Mouse (Mus musculus) lung, adult 18-20 months (tissue): ENCODE measurements around the gene Gm8267.
"Not testable (repeated sequence)": the region's sequence is repeated elsewhere in the genome, so short reads cannot be mapped to it uniquely, and the experiment has no call there.

Experiments used
- DNase-seq, 2 experiments: peaks; one replicate each; pipeline ENCODE4 v3.0.0; 2022; ENCODE audit warnings: mixed read lengths in 2 of 2

Gene Gm8267

GRCm38 (mm10) chr14:44750240-44750639, at the start of gene Gm8267:
Gene Gm8267 (minus strand): TSS chr14:44750340.
- no peak for DNase-seq

DNA sequence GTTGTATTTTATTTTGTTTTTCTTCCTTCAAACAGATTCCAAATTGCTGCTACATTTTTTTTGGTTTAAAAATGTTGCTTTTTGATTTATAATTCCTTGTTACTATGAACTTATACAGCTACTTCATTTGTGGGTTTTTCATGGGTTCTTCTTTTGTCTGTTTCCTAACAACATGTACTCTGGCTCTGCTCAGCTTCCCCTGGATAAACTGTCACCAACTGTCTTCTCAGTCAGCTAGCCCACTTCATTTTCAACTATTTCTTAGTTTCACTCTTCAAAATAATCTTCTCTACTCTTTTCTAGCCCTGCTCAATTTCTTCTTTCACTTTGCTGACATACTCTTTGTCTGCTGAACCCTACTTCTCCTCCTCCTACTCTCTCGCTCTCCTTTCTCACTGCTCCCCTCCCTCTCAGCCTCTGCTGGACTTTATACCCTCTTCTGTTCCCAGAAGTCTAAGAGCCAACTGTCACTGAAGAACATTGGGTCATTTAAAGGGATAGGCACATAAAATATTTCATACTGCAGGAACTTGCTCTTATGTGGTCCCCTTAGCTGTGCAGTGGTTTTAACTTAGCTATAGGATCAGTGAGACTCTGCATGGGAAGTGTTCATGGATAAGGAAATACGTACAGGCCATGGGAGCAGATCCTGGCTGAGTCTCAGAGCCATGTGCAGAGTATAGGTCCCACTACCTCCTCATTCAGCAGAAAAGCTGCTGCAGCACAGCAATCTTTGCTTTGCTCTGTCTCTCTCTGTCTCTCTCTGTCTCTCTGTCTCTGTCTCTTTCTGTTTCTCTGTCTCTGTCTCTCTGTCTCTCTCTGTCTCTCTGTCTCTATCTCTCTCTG, 39.6 kb upstream of the Gm8267 start:
- not testable (repeated sequence) for DNase-seq

DNA sequence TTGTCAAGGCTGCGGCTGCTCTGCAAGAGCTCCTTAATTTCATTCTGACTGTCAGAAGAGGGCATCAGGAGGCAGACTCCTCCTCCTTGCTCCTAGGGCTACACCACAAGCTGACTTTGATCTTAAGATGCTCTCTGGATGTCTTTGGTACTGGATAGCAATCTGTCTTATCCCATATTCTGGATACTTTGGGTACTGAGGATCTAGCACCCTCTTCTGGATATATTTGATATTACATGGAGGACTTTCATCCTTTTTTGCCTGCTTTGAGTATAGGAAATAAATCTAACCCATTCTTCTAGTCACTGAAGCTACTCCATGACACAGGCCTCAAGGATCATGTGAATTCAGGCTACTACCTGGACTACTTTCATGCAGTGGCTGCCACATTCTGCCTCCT, 7.4 kb downstream of the Gm8267 start:
- not testable (repeated sequence) for DNase-seq

- not testable (repeated sequence) for DNase-seq
Measured at GRCm38 (mm10) chr14:44730711-44731110, 19.4 kb downstream of the Gm8267 start.

DNA sequence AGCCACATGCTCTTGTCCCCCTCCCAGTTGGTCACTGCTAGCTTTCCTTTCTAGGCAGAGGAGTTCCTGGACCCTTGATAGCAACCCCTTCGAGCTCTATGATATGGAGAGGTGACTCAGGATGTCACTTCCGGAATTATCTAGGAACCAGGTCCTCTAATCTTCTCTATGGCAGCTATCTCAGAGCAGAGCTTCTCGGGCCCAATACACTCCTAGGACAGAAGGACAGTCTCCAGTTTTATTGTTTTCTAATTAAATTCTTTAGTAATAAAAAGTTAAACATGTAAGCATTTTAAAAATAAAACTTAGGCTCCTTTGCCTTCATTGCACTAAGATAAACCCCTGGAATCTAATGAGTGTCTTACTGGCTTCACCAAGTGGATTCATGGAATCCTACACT, 43.8 kb downstream of the Gm8267 start, which contains the start of gene Gm8257:
Gene Gm8257 (minus strand): TSS at position 101 of the 400 bp plus-strand sequence.
- not testable (repeated sequence) for DNase-seq
